Mouse (Mus musculus) sigmoid colon, adult 10 weeks (tissue): Measurements from ENCODE around the gene Pomt1. TPM values are rescaled to one million over a fixed set of nuclear protein-coding genes. Genes with fewer than 3 reads are reported as not detected.

Source experiments
- polyA plus RNA-seq: library from polyadenylated mRNA; stranded (reverse); fragments of 350-450 nt; fragmentation: Illumina TruSeq; extraction: RNeasy Lipid Tissue Mini Kit (QIAGEN cat#74804); gene quantifications from one replicate; pipeline ENCODE4 v1.2.3, GENCODE M21; 2014; ENCODE audit warnings: low read depth, low replicate concordance

The Pomt1 gene
- 6.2 TPM for polyA plus RNA-seq

GRCm38 (mm10) chr2:32235886-32236759, at the start of gene Pomt1:
Pomt1 (plus strand) TSS chr2:32236590.

GRCm38 (mm10) chr2:32259657-32260417, 23.4 kb downstream of the Pomt1 start, which contains the start of gene Uck1:
Uck1 (minus strand) TSS chr2:32260159.

GRCm38 (mm10) chr2:32287334-32287840, 51.0 kb downstream of the Pomt1 start, which contains the start of gene Golga2:
Golga2 (plus strand) TSS chr2:32287384.

GRCm38 (mm10) chr2:32287923-32288367, 51.6 kb downstream of the Pomt1 start, which contains the start of gene Swi5:
Swi5 (minus strand) TSS chr2:32288075.

Other genes starting within 250 kb of the Pomt1 start
- 0.16 TPM for gene Fam78a, start 151.7 kb upstream of the Pomt1 start, polyA plus RNA-seq
- not detected for gene Plpp7, start 141.1 kb upstream of the Pomt1 start, polyA plus RNA-seq
- gene Prrc2b, start 85.5 kb upstream of the Pomt1 start, polyA plus RNA-seq = 18.6 TPM
- 9.4 TPM for gene Uck1, start 23.6 kb downstream of the Pomt1 start, polyA plus RNA-seq
- gene Golga2, start 50.8 kb downstream of the Pomt1 start, polyA plus RNA-seq = 21.2 TPM
- 189 TPM for gene Swi5, start 51.5 kb downstream of the Pomt1 start, polyA plus RNA-seq
- 15.1 TPM for gene Ciz1, start 115.7 kb downstream of the Pomt1 start, polyA plus RNA-seq
- gene Dnm1, start 116.7 kb downstream of the Pomt1 start, polyA plus RNA-seq = 2.1 TPM
- 1.0 TPM for gene 1110008P14Rik, start 145.3 kb downstream of the Pomt1 start, polyA plus RNA-seq
- gene Lcn2, start 151.7 kb downstream of the Pomt1 start, polyA plus RNA-seq = 1.7 TPM
- 1.1 TPM for gene Ptges2, start 159.3 kb downstream of the Pomt1 start, polyA plus RNA-seq
- 0.82 TPM for gene Naif1, start 213.9 kb downstream of the Pomt1 start, polyA plus RNA-seq
- gene Slc25a25, start 214.9 kb downstream of the Pomt1 start, polyA plus RNA-seq = 2.2 TPM